Mouse (Mus musculus): Measurements from ENCODE around the gene Gm20388.
A peak's percentile ranks its signal among the peaks of the same experiment; 100 is the strongest.

Gm20388 gene

GRCm38 (mm10) chr8:122676621-122677480 lies 2766.2 kb downstream of the Gm20388 start:
- DNase-seq: no peak

GRCm38 (mm10) chr8:122677481-122678021 lies 2766.9 kb downstream of the Gm20388 start:
- DNase-seq: no peak

- DNase-seq: peak; percentile 85
These were observed 2767.6 kb downstream of the Gm20388 start for GRCm38 (mm10) chr8:122678061-122678895.

- DNase-seq: no peak
These were observed 2768.2 kb downstream of the Gm20388 start for GRCm38 (mm10) chr8:122678896-122679210.

- DNase-seq: no peak
These were observed 2768.8 kb downstream of the Gm20388 start for GRCm38 (mm10) chr8:122679325-122679920.

- DNase-seq: no peak
These were observed 2769.5 kb downstream of the Gm20388 start for GRCm38 (mm10) chr8:122680171-122680570.

GRCm38 (mm10) chr8:122682820-122683219 lies 2772.2 kb downstream of the Gm20388 start:
- DNase-seq: no peak

GRCm38 (mm10) chr8:122685097-122685861 lies 2774.6 kb downstream of the Gm20388 start:
- no peak for DNase-seq

GRCm38 (mm10) chr8:122686879-122687278 lies 2776.2 kb downstream of the Gm20388 start:
- DNase-seq: no peak

GRCm38 (mm10) chr8:122689315-122689714 lies 2778.7 kb downstream of the Gm20388 start:
- DNase-seq: no peak

- no peak for DNase-seq
These were observed 2780.4 kb downstream of the Gm20388 start for GRCm38 (mm10) chr8:122691018-122691417.

GRCm38 (mm10) chr8:122692152-122692551 lies 2781.5 kb downstream of the Gm20388 start:
- DNase-seq: no peak

- DNase-seq: no peak
These were observed 2784.9 kb downstream of the Gm20388 start for GRCm38 (mm10) chr8:122695438-122696042.

- DNase-seq: peak; percentile 19
These were observed 2786.5 kb downstream of the Gm20388 start for GRCm38 (mm10) chr8:122697181-122697581.

GRCm38 (mm10) chr8:122697586-122697985 lies 2786.9 kb downstream of the Gm20388 start:
- no peak for DNase-seq

GRCm38 (mm10) chr8:122698254-122698768 lies 2787.7 kb downstream of the Gm20388 start:
- no peak for DNase-seq

GRCm38 (mm10) chr8:122699005-122699492 lies 2788.4 kb downstream of the Gm20388 start, which contains the start of gene Cbfa2t3:
Gene Cbfa2t3 (minus strand): TSS chr8:122699109.
- peak; percentile 28 for DNase-seq

- DNase-seq: no peak
These were observed 2790.0 kb downstream of the Gm20388 start for GRCm38 (mm10) chr8:122700628-122701027.

GRCm38 (mm10) chr8:122701441-122702185 lies 2791.0 kb downstream of the Gm20388 start:
- no peak for DNase-seq

- DNase-seq: no peak
These were observed 2791.8 kb downstream of the Gm20388 start for GRCm38 (mm10) chr8:122702301-122702941.
